Mouse (Mus musculus): ENCODE measurements around the gene Clca3a1.

Clca3a1 gene

DNA sequence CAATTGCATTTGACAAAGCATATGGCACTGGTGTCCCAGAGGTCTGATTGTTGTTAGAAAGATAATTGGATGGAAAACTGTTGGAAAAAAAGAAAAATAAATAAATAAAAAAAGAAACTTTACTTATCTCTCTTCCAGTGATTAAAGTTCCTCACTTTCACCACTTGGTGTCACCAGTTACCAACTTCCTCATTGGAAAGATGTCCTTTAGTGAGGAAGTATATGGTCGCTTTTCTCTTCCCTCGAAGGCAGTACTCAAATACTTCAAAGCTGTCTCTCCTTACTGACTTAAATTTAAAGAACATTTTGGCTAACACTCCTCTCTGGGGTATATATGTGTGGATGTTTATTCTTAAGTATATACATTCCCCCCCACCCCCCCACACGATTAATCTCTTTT, 68.7 kb downstream of the Clca3a1 start:
- in situ Hi-C loops (cut with MboI; ENCODE audit: low pct_unique_long_range_greater_than_20kb in 1 of 2, low sequenced_read_pairs in 2 of 2, unreplicated experiment in 1 of 2), result no loop called here

DNA sequence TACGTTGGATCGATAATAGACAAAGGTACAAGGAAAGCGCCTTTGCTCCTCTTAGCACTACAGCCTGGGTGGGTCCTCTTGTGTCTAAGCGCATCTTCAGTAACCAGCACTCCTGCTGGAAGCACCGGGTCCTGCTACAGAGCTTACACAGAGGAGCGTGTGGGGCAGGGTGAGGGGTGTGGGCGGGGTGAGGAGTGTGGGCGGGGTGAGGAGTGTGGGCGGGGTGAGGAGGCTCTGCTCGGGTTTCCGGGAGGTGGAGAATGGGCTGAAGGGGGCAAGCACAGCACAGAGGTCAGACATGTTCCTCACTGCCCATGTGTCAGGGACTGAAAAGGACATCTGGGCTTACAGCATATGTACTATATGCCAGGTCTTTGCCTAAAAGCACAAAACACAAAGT, 71.5 kb downstream of the Clca3a1 start:
- in situ Hi-C loops (cut with MboI; ENCODE audit: low pct_unique_long_range_greater_than_20kb in 1 of 2, low sequenced_read_pairs in 2 of 2, unreplicated experiment in 1 of 2), result no loop called here

DNA sequence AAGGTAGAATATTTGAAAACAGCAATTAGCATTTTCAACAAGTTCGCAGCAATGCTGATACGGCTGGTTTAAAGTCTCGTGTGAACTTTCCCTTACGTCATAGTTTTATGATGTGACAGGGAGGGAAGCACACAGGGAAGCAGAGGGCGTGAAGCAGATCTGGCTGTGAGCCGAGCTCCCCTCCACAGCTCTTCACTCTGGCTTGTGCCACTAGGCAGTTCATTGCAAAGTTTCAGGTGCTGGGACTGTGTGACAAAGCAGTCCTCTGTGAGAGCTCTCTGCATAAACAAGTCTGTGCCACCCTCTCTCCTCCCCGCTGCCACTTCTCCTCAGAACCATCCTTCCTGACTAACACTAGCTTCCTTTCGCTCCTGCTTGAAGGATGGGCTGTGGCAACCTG, 72.5 kb downstream of the Clca3a1 start:
- in situ Hi-C loops (cut with MboI; ENCODE audit: low pct_unique_long_range_greater_than_20kb in 1 of 2, low sequenced_read_pairs in 2 of 2, unreplicated experiment in 1 of 2), result no loop called here

DNA sequence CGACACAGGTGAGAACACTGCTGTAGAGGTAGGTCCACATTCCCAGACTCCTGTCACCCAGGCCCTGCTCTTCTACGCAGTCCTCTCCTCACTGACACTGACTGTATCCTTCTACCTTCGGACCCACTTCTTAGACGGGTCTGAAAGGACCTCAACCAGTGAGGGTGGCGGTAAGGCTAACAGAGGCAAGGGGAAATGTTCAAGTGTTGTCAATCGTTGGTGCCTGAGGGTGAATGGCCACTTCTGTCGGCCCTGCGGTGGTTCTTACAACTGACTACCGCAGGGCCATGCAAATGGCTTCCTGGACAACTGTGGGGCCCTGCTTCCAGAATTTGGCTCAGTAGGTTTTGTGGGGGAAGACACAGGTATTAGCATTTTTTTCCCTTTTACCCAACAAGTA, 73.2 kb downstream of the Clca3a1 start:
- in situ Hi-C loops (cut with MboI; ENCODE audit: low pct_unique_long_range_greater_than_20kb in 1 of 2, low sequenced_read_pairs in 2 of 2, unreplicated experiment in 1 of 2), result no loop called here

DNA sequence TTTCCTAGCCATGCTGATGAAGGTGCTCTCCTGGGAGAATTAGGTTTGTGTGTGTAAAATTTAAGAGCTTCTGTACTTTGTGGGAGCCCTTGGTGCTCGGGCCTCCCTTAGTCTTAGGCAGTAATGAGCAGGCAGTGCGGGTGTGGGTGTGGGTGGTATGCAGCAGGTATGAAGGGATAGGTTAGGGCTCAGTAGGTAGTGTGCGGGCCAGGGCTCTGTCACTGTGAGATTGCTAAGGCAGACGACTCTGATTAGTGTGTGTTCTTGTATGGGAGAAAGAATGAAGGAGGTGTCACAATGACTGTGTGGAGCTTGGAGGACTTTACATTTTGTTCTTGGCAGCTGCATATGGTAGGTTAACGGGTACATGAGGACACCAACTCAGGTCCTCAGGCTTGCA, 74.6 kb downstream of the Clca3a1 start:
- in situ Hi-C loops (cut with MboI; ENCODE audit: low pct_unique_long_range_greater_than_20kb in 1 of 2, low sequenced_read_pairs in 2 of 2, unreplicated experiment in 1 of 2), result no loop called here

DNA sequence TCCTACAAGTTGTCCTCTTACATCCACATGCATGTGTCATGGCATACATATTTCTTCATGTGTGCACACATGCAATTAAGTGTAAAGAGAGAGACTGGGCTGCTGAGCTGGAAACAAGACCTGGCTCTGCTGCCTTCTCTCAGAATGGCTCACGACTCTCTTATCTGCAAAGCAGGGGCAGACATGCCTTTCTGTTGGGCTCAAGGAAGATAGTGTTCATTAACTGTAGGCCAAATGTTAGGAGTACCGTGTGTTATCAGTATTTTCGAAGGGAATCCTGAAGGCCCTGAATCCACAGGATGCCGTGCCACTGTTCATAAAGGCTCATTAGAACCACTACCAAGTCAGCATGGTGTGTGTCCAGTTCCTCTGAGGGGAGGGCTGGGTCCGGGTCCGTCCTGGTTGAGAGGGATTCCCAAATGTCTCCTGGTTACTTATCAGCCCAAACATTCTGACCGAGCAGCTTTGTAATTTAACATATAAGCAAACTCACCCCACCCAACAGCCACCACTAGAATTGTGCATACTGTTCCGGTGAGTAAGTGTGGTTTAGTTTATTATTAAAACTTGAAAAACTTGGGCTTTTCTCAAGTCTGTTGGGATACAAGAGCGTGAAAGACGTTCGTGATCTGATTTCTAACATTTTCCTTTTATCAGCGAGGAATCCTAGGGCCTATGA, 77.5 kb downstream of the Clca3a1 start:
- in situ Hi-C loops (cut with MboI; ENCODE audit: low pct_unique_long_range_greater_than_20kb in 1 of 2, low sequenced_read_pairs in 2 of 2, unreplicated experiment in 1 of 2), result no loop called here

DNA sequence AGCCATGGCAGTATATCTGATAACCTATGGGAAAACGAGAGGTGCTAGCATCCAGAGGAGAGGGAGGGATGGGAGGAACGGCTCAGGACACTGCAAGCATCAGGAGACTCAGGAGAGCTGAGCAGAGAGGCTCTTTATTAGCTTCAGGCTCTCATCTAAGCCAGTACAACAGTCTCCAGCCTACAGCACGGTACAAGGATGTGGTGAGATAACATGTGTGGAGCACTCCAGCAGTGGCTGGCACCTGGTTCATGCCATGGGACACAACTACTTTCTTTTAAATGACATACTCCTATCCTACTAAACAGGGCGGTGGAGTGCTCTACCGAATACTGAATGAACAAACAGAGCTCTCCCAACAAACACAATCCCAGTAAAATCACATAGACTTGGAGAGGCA, 79.2 kb downstream of the Clca3a1 start:
- in situ Hi-C loops (cut with MboI; ENCODE audit: low pct_unique_long_range_greater_than_20kb in 1 of 2, low sequenced_read_pairs in 2 of 2, unreplicated experiment in 1 of 2), result no loop called here

DNA sequence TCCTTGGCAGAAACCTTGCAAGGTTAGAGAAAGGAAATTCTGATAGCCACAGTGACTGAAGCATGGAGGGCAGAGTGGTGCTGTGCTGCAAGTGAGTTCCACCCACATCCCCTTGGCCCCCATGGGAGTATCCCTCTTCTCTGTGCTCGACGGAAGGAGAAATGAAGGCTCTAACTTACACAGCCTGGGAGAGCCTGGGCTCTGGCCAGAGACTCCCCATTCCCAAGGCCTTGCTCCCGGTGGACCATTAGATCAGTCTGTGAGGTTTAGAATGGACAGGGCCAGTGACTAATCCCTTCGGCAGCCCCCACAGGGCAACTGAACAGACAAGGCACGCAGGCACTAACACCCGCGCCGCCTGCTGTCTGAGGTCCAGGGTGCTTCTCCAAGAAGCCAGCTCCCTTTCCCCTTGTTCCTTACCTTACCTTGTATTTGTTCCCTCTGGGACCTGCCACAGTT, 81.0 kb downstream of the Clca3a1 start:
- in situ Hi-C loops (cut with MboI; ENCODE audit: low pct_unique_long_range_greater_than_20kb in 1 of 2, low sequenced_read_pairs in 2 of 2, unreplicated experiment in 1 of 2), result no loop called here
